Mouse (Mus musculus) central nervous system, embryonic 18 days (tissue): ENCODE data around the gene Dlk1. TPM values are rescaled to one million over a fixed set of nuclear protein-coding genes. Genes with fewer than 3 reads are reported as not detected.

ENCODE experiments used
- polyA plus RNA-seq: library from polyadenylated mRNA; depleted of rRNA; stranded (reverse); fragments of >200 nt; gene quantifications from 2 replicates; pipeline ENCODE4 v1.2.3, GENCODE M21; 2012; rRNA removed

Gene Dlk1
- 72.0 and 117 TPM in 2 replicates for polyA plus RNA-seq

DNA sequence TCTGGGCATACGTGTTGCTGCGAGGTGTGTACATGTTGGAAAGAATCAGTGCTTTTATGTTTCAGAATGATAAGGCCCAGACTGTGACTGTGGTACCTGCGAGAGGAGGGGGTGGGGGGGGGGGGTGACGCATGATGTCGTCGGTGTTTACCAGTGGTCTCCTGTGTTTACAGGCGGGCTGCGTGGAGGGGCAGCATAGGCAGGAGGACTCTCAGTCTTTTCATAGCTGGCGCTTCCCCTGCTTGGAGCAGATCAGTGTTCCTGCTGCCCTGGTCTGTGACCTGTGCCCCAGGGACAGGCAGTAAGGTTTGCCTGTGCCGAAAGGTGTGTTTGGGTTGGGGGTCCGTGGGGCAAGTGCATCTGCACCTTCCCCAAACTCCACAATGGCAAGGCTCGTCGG, at the start of gene Dlk1:
Gene Dlk1, plus strand, starts transcription at position 232 of the 400 bp plus-strand sequence.

Other genes with a start within 250 kb of the Dlk1 start
- gene Rtl1, start 147.5 kb downstream of the Dlk1 start, polyA plus RNA-seq: 0.52 and 1.3 TPM in 2 replicates